Mouse (Mus musculus) forebrain, embryonic 12.5 days (tissue): ENCODE results near the gene Sulf2. TPM values are rescaled to one million over a fixed set of nuclear protein-coding genes. Genes with fewer than 3 reads are reported as not detected.
A peak's percentile ranks its signal among the peaks of the same experiment; 100 is the strongest.

Experiments
- ATAC-seq: fragments of 200-750 bp; cut with Nextera tagmentation; 2 replicates; pipeline ENCODE4 v1.8.0; 2017; ENCODE audit warnings: moderate TSS enrichment; ENCODE audit not compliant: low FRiP score
- H3K27ac ChIP-seq: fragments of 300-500 bp; sonication (generic); 2 replicates; pipeline ENCODE4 v1.5.1; 2016; ENCODE audit warnings: mild to moderate bottlenecking
- H3K27me3 ChIP-seq: fragments of 300-500 bp; sonication (generic); 2 replicates; pipeline ENCODE4 v1.6.1; 2016; ENCODE audit warnings: mild to moderate bottlenecking
- H3K36me3 ChIP-seq: fragments of 300-500 bp; sonication (generic); replicated peaks from 2 replicates; pipeline ENCODE4 v1.6.1; 2016; ENCODE audit warnings: mild to moderate bottlenecking
- H3K4me1 ChIP-seq: fragments of 300-500 bp; sonication (generic); 2 replicates; pipeline ENCODE4 v1.6.1; 2016
- H3K4me2 ChIP-seq: fragments of 300-500 bp; sonication (generic); 2 replicates; pipeline ENCODE4 v1.6.1; 2016; ENCODE audit warnings: mild to moderate bottlenecking, moderate library complexity
- H3K4me3 ChIP-seq: fragments of 300-500 bp; sonication (generic); replicated peaks from 2 replicates; pipeline ENCODE4 v1.5.1; 2016; ENCODE audit warnings: mild to moderate bottlenecking
- H3K9ac ChIP-seq: fragments of 300-500 bp; sonication (generic); 2 replicates; pipeline ENCODE4 v1.6.1; 2016; ENCODE audit warnings: mild to moderate bottlenecking
- H3K9me3 ChIP-seq: fragments of 300-500 bp; sonication (generic); 2 replicates; pipeline ENCODE4 v1.6.1; 2016
- WGBS: fragments of 180-500 bp; shearing (Covaris S2); methylation state at CpG from one replicate; pipeline ENCODE4 v1.1.7; 2016; 5-methylcytosine and 5-hydroxymethylcytosine counted together
- polyA plus RNA-seq: library from polyadenylated mRNA; unstranded; fragments of >200 nt; fragmentation: Nextera tagmentation; extraction: Ambion mirVana; gene quantifications from 2 replicates; pipeline ENCODE4 v1.2.1, GENCODE M21; 2016

Sulf2 gene
- polyA plus RNA-seq, 1 experiment from 2014 or later = 77.9 TPM

DNA sequence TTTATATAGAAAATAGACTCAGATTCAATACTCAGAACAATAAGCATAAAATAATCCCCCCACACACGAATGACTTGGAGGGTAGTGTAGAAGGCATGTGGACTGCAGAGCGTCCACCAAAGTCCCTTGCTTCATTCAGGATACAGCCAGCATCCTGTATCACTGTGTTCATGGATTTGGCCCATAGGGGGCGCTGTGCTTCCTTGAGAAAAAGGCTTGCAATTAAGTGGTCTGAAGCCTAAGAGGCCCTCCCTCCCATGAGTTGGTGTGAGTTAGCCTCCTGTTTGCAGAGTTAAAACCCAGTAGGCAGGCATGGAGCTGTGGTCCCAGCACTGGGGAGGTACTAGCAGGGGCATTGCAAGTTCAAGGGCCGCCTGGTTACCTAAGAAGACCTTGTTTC, 47.1 kb downstream of the Sulf2 start:
- Histone ChIP-seq H3K4me1 (peaks cover 24% of the 10 kb centered on the region), H3K36me3 (peaks cover 9% of the 10 kb centered on the region; the same call in 1 of the 2 replicates)
- 0 out of 2 replicates have a peak, but pooled peaks have one; percentile 27 for ATAC-seq

DNA sequence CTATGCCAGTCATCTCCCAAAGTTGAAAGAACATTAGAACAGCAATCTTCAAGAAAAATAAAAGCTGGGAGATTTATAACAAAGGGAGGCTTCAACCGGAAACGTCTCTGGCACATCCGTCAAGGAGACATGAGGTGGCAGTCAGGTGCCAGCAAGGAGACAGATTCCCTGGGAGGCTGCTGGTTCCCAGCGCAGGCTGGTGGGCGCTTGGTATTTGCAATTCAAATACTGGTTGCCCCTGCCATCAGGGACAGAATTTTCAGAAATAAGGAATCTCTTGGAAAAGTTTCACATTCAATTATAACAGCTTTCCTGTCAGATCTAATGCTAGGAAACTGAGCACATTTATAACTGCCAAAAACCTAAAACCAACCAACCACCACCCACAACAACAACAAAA, 47.6 kb downstream of the Sulf2 start:
- no peak overlapping the region for H3K4me2 ChIP-seq
- H3K36me3 ChIP-seq = peaks cover 7% of the 10 kb centered on the region; the same call in 1 of the 2 replicates
- no peak overlapping the region for H3K27ac ChIP-seq
- H3K4me3 ChIP-seq = no peak overlapping the region
- ATAC-seq = no peak
- no peaks in the 10 kb centered on the region for H3K27me3 ChIP-seq
- H3K9ac ChIP-seq = no peak overlapping the region
- peaks cover 26% of the 10 kb centered on the region for H3K4me1 ChIP-seq
- H3K9me3 ChIP-seq = no peaks in the 10 kb centered on the region
- 75% methylated on average over 5 of the region's 5 CpGs for WGBS

More for the DNA sequence above, 47.1 kb downstream of the Sulf2 start:
- Histone ChIP-seq H3K4me3 (no peak overlapping the region), H3K4me2 (no peak overlapping the region), H3K9me3 (no peaks in the 10 kb centered on the region), H3K27ac (no peak overlapping the region), H3K9ac (no peak overlapping the region), H3K27me3 (no peaks in the 10 kb centered on the region)
- WGBS = 21% methylated on average over 4 of the region's 4 CpGs

DNA sequence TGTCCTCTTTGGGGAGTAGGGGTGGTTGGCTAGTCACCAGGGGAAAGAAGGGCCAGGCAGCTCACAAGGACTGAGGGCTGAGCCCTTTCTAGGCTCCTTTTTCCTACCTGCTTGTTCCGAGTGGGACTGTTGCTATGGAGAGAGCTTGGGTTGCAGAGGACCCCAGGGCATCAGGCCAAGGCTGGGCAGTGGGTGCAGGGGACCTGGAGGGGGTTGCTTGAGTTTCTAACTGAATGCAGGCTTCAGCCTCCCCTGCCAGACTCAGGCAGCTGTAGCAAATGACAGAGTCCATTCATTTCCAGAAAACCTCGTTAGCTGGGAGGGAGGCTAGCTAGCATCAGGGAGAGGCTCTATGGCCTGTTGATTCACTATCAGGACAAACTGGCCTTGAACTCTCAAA, 48.8 kb downstream of the Sulf2 start:
- ATAC-seq = no peak
- Histone ChIP-seq H3K4me1 (peaks cover 13% of the 10 kb centered on the region; the same call in 1 of the 2 replicates), H3K4me2 (no peak overlapping the region), H3K27ac (no peak overlapping the region), H3K36me3 (peaks cover 6% of the 10 kb centered on the region; the same call in 1 of the 2 replicates), H3K27me3 (no peaks in the 10 kb centered on the region), H3K4me3 (no peak overlapping the region), H3K9me3 (no peaks in the 10 kb centered on the region), H3K9ac (peak overlapping the region; percentile 4; the same call in 1 of the 2 replicates)
- 49% methylated on average over 2 of the region's 2 CpGs for WGBS

DNA sequence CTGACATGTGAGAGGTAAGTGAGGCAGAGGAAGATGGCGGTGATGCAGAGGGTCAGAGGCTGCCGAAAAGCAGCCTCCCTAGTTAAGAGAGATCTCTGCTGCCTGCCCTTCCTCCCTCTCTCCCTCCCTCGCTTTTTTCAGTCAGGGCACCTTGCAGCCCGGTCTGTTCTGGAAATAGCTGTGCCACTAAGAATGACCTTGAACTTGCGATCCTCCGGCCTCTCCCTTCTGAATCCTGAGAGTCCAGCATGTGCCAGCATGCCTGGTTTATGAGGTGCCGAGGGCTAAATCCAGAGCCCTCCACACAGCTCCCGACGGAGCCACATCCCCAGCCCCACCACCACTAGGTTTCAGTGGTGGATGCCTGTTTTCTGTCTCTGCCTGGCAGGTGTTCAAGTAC, 49.6 kb downstream of the Sulf2 start:
- no peak overlapping the region for H3K27ac ChIP-seq
- H3K4me2 ChIP-seq = no peak overlapping the region
- peaks cover 6% of the 10 kb centered on the region; the same call in 1 of the 2 replicates for H3K36me3 ChIP-seq
- peaks cover 13% of the 10 kb centered on the region; the same call in 1 of the 2 replicates for H3K4me1 ChIP-seq
- no peak overlapping the region for H3K4me3 ChIP-seq
- H3K9me3 ChIP-seq = no peaks in the 10 kb centered on the region
- WGBS = 86% methylated on average over 9 of the region's 9 CpGs
- no peaks in the 10 kb centered on the region for H3K27me3 ChIP-seq
- no peak for ATAC-seq
- H3K9ac ChIP-seq = no peak overlapping the region

DNA sequence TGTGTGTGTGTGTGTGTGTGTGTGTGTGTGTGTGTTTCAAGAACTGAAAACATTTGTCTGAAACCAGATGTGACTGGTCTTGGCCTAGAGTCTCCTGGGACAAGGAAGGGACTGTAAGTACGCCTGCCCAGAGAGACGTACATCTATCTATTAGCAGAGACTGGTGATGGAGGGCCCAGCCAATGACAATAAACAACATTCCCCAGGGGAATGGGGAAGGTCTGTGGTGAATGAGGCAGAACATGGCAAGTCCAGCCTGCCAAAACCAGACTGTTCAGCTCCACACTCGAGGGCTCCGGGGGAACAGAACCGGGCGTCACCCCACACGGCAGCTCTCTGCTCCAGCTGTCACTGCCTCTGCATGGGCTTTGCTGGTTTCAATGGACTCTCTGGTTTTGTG, 52.6 kb downstream of the Sulf2 start:
- no peak for ATAC-seq
- no peak overlapping the region for H3K4me3 ChIP-seq
- WGBS = 86% methylated on average over 7 of the region's 7 CpGs
- peaks cover 2% of the 10 kb centered on the region; the same call in 1 of the 2 replicates for H3K36me3 ChIP-seq
- H3K4me2 ChIP-seq = no peak overlapping the region
- H3K9ac ChIP-seq = no peak overlapping the region
- no peak overlapping the region for H3K27ac ChIP-seq
- H3K27me3 ChIP-seq = no peaks in the 10 kb centered on the region
- peaks cover 11% of the 10 kb centered on the region for H3K4me1 ChIP-seq
- no peaks in the 10 kb centered on the region for H3K9me3 ChIP-seq

DNA sequence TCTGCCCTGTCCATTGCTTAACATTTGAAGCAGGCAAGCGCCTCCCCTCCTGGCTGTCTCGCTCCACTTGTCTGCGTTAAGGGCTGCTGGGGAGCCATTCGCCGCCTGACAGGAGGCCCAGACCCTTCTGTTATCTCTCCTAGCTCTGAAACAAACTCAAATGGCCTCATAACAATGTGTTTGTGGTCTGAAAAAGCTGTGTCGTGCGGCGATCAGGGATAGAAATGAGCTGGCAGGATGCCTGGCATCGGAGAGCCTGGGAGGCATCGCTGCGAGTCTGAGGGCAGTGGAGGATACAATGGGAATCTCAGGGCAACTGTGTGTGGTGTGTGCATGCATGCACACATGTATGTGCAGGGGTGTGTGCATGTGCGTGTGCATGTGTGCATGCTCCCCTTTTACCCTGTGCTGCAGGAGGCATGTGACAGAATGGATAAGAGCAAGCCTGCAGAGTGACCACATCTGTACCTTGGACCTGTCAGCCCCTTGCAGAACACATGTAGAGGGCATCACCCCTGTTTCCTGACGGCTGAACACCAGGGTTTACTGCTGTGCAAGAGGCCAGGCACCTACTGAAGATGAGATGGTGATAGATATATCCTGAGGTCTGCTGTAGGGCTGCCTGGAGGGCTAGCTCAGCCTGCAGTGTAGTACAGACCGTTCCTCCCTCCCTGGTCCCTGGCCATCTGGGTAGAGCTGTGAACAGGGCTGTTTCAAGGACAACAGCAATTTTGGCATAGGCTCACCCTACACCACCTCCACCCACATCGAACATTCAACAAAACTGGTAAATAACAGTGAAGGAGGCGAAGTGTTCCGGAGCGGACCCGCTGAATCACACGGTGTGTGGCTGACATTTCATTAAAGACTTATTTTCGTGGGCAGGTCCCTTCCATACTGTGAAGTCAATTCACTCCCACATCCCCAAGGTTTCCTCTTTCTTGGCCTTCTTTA, 54.9 kb downstream of the Sulf2 start:
- ATAC-seq = no peak
- no peak overlapping the region for H3K9ac ChIP-seq
- H3K4me1 ChIP-seq = peaks cover 11% of the 10 kb centered on the region
- no peak overlapping the region for H3K4me3 ChIP-seq
- H3K9me3 ChIP-seq = no peaks in the 10 kb centered on the region
- H3K27ac ChIP-seq = no peak overlapping the region
- 84% methylated on average over 21 of the region's 21 CpGs for WGBS
- H3K27me3 ChIP-seq = no peaks in the 10 kb centered on the region
- no peaks in the 10 kb centered on the region; the same call in 1 of the 2 replicates for H3K36me3 ChIP-seq
- no peak overlapping the region for H3K4me2 ChIP-seq

DNA sequence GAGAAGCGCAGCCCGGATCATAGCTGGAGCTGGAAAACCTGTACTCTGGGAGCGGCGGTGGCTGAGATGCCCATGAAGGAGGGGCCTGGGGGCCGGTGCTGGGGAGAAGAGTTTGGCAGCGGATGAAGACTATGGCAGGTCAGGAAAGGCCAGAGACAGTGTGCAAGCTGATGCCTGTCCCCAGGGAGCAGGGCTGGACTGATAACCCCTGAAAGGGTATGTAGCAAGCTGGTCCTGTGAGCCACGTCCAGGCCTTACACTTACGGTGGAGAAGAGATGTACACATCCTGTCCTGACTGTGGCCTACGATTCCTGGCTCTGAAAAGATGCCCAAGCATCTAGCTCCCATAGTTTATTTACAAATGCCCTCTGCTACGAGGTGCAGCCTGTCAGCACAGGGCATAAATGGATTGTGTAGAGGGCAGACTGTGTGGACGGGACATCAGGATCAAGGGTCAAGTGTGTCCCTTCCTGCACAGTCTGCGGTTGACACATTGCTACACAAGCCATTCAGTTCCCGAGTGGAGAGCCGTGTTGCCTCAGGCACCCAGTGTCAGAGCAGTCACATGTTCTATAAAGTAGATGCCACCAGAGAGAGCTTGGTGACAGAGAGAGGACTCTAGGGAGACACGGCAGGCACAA, 57.0 kb downstream of the Sulf2 start:
- Histone ChIP-seq H3K36me3 (peaks cover 5% of the 10 kb centered on the region), H3K27me3 (no peaks in the 10 kb centered on the region), H3K4me1 (peaks cover 8% of the 10 kb centered on the region), H3K4me2 (no peak overlapping the region), H3K9me3 (no peaks in the 10 kb centered on the region; the same call in 1 of the 2 replicates), H3K9ac (no peak overlapping the region), H3K27ac (no peak overlapping the region), H3K4me3 (no peak overlapping the region)
- no peak for ATAC-seq
- WGBS = 79% methylated on average over 15 of the region's 15 CpGs

DNA sequence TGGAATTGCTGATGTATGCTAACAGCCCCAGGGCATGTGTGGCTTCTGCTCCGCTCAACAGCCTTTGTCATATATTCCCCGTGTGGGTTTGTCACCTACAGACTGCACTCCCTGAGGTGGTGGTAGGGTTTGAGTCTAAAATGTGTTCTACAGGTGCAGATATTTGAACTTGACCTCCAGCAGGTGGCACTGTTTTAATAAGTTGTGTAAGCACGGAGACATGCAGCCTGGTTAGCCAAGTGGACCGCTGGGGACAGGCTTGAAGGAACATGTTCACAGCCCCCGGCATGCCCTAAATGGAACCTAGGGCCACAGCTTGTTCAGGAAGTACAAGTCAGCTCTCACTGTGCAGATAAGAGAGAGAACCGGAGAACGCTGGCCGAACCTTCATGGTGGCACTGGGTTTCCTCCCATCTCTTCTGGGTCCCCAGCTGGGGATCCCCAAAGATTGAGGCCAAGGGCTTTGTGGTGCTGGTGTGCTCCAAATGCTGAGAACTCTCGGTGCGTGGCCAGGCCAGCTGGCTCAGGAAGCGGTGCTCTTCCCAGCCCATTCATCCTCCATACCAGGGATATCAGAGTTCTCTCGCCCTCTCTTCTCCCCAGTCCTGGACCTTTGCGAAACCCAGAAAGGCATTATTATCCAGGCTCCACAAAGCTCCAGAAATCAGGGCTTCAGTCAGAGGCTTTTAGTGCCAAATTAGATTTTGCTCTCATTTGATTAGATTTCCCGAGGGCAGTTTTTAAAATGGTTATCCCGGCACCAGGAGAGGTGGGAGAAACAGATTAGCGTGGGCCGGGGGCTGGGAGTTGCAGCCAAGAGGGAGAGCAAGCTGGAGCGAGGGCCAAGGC, 57.8 kb downstream of the Sulf2 start:
- Histone ChIP-seq H3K27ac (no peak overlapping the region), H3K4me2 (no peak overlapping the region), H3K36me3 (peaks cover 13% of the 10 kb centered on the region), H3K9ac (no peak overlapping the region), H3K27me3 (no peaks in the 10 kb centered on the region), H3K4me3 (no peak overlapping the region), H3K9me3 (no peaks in the 10 kb centered on the region; the same call in 1 of the 2 replicates), H3K4me1 (peaks cover 5% of the 10 kb centered on the region; the same call in 1 of the 2 replicates)
- ATAC-seq = no peak
- WGBS = 85% methylated on average over 18 of the region's 18 CpGs

DNA sequence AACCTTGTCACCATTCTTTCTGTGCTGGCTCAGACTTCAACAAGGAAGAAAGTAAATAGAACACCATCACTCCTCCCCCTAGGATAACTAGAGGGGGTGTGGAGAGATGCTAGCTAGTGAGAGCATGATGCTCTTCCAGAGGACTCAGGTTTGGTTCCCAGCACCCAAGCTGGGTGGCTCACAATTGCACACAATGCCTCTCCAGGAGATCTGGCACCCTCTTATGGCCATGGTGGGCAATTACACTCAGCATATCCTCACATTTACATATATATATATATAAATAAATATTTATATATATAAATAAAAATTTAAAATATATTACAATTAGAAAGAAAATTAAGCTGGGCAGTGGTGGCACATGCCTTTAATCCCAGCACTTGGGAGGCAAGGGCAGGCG, 58.6 kb downstream of the Sulf2 start:
- 96% methylated on average over 1 of the region's 1 CpGs for WGBS
- no peak overlapping the region for H3K27ac ChIP-seq
- peaks cover 5% of the 10 kb centered on the region; the same call in 1 of the 2 replicates for H3K4me1 ChIP-seq
- ATAC-seq = no peak
- peaks cover 19% of the 10 kb centered on the region for H3K36me3 ChIP-seq
- H3K4me2 ChIP-seq = no peak overlapping the region
- no peak overlapping the region for H3K9ac ChIP-seq
- H3K27me3 ChIP-seq = no peaks in the 10 kb centered on the region
- H3K9me3 ChIP-seq = no peaks in the 10 kb centered on the region; the same call in 1 of the 2 replicates
- no peak overlapping the region for H3K4me3 ChIP-seq

DNA sequence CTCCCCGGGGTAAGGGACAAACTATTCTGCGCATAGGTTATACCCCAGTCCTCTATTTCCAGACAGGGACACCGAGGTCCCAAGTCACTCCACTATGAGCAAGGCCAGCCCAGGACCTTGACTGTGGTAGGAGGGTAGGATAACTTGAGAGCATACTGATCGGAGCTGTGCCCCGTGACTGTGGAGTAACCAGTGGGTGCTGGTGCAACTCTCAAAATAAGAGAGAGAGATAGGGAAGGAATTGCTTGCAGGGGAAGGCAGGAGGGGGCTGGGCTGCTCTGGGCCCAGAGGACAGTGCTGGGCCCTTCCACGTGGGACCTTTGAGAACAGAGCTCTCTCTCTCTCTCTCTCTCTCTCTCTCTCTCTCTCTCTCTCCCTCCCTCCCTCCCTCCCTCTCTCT, 59.2 kb downstream of the Sulf2 start:
- Histone ChIP-seq H3K9me3 (no peaks in the 10 kb centered on the region; the same call in 1 of the 2 replicates), H3K4me1 (peaks cover 5% of the 10 kb centered on the region; the same call in 1 of the 2 replicates), H3K4me3 (no peak overlapping the region), H3K36me3 (peaks cover 24% of the 10 kb centered on the region), H3K9ac (no peak overlapping the region), H3K27me3 (no peaks in the 10 kb centered on the region), H3K4me2 (no peak overlapping the region), H3K27ac (no peak overlapping the region)
- WGBS = 95% methylated on average over 6 of the region's 6 CpGs
- no peak for ATAC-seq

DNA sequence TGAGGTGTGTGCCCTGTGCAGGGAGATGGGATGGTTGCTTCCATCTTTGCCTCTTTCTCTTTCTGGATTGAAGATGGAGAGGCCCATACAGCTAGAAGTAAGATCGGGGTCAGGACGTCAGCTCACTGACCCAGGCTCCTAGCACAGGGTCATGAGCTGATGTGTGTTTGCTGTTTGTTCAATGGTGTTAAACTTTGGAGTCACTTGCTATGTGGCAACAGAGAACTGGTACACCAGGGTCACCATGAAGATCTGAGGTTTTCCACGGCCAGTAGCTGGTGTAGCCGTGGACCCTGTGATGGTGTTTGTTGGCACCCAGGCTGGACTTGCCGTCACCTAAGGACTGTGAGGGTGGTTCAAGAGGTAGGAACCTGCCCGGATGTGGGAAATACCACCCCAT, 63.1 kb downstream of the Sulf2 start:
- H3K36me3 ChIP-seq = peaks cover 42% of the 10 kb centered on the region
- WGBS = 95% methylated on average over 6 of the region's 6 CpGs
- peaks cover 9% of the 10 kb centered on the region; the same call in 1 of the 2 replicates for H3K4me1 ChIP-seq
- H3K4me3 ChIP-seq = no peak overlapping the region
- H3K9ac ChIP-seq = no peak overlapping the region
- no peak overlapping the region for H3K4me2 ChIP-seq
- no peak overlapping the region for H3K27ac ChIP-seq
- no peaks in the 10 kb centered on the region; the same call in 1 of the 2 replicates for H3K9me3 ChIP-seq
- no peak for ATAC-seq
- H3K27me3 ChIP-seq = no peaks in the 10 kb centered on the region
